Mouse (Mus musculus): Measurements from ENCODE around the gene Il2rb.

Il2rb gene

DNA sequence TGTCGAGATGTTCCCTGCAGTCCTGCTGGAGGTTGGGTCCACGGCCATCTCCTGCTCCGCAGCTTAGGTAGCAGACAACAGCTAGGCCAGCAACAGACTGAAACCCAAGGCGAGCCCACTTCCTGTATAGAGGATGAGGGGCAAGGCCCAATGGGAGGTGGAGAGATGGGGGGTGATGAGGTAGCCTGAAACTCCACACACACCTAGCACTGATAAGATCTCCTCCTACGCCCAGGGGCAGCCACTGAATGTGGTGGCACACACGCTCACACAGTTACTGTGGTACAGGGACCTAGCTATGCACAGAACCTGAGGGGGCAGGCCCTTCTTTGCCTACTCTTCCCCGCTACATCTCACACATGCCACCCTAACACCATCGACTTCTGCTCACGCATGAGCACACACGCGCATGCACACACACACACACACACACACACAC, at the start of gene Il2rb:
Gene Il2rb, minus strand, starts transcription at position 304 of the 439 bp plus-strand sequence.
- DNase-seq (ENCODE audit: low spot score): no peak

- DNase-seq (ENCODE audit: low spot score): peak; percentile 28
Observed at GRCm38 (mm10) chr15:78544561-78545001, 49.5 kb upstream of the Il2rb start, which contains the start of gene Sstr3. TSS of gene Sstr3 (minus strand) at chr15:78544685.

- no peak for DNase-seq (ENCODE audit: low spot score)
Observed at GRCm38 (mm10) chr15:78544041-78544440, 49.0 kb upstream of the Il2rb start.

- no peak for DNase-seq (ENCODE audit: low spot score)
Observed at GRCm38 (mm10) chr15:78542767-78543303, 47.8 kb upstream of the Il2rb start.

- no peak for DNase-seq (ENCODE audit: low spot score)
Observed at GRCm38 (mm10) chr15:78542098-78542766, 47.2 kb upstream of the Il2rb start.

DNA sequence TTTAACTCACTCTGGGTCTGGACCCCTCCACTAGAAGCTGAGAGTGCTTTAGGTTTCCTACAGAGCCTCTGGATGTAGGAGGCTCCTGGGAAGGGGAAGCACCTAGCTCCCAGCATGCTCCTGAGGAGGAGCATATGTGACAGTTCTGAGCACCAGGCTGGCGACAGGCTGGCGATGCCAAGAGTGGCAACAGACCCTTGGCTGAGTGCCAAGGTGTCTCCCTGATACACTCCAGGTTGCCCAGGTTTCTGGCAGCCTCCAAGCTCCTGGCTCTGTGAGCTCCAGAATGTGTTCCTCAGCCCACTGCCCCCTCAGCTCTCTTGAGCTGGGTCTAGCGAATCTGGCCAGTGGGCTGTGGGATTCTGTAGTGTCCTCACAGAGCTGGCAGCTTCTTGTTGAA, 46.5 kb upstream of the Il2rb start:
- DNase-seq (ENCODE audit: low spot score): peak; percentile 37

GRCm38 (mm10) chr15:78541036-78541435, 46.0 kb upstream of the Il2rb start:
- no peak for DNase-seq (ENCODE audit: low spot score)

- no peak for DNase-seq (ENCODE audit: low spot score)
Observed at GRCm38 (mm10) chr15:78535723-78536421, 40.8 kb upstream of the Il2rb start.

DNA sequence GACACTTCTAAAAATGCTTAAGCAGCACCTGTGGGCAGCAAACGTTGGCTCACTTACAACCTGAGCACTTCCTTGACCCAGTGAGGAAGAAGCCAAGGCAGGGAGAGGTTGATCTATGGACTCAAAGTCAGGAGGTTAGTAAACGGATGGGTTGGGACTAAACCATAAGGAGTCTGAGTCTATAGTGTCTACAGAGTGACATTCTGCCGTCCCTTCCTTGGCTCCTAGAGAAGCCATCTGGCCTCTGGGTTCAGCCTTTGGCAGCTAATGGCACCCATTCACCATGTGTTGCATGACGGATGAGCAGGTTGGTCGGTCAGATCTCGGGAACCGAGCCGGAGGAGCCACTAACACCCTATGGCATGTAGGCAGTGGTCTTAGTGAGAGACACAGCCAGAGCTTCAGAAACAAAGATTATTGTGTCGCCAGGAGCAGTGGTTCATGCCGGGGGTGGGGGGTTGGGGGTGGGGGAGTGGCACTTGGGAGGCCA, 38.3 kb upstream of the Il2rb start:
- no peak for DNase-seq (ENCODE audit: low spot score)

- DNase-seq (ENCODE audit: low spot score): no peak
Observed at GRCm38 (mm10) chr15:78532566-78533345, 37.7 kb upstream of the Il2rb start.

DNA sequence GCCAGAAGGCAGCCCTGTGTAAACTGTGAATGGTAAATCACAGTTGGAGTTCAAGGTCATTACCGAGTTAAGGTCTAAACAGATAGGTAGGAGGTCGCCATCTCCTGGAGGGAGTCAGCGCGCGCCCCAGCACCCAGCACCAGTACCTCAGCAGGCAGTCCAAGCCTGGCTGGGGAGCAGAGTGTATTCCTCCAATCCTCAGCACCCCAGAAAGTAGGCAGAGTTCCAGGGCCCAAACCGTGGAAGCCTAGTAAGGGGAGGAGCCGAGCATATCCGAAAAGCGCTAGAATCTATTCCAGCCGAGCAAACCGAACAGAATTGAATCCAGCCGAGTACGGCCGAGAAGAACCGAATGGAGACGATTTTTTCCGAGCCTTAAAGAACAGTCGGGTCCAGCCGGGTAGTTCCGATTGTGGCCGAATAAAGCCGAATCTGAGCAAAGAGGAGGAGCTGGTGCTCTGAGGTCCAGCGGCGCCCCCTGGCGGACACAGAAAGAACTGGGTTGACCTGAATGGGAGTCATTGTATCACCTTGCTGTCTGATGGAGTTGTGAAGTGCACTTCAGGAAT, 36.9 kb upstream of the Il2rb start:
- DNase-seq (ENCODE audit: low spot score): peak; percentile 100

DNA sequence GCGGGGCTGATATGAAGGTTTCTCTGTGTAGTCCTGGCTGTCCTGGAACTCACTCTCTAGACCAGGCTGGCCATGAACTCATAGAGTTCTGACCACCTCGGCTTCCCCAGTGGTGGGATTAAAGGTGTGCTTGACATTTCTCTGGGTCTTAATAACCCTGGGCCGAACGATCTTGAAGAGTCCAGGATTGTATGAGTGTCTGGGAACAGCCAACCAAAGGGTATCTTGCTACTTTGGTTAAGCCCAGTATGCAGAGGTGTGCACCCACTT, 36.3 kb upstream of the Il2rb start:
- DNase-seq (ENCODE audit: low spot score): no peak

DNA sequence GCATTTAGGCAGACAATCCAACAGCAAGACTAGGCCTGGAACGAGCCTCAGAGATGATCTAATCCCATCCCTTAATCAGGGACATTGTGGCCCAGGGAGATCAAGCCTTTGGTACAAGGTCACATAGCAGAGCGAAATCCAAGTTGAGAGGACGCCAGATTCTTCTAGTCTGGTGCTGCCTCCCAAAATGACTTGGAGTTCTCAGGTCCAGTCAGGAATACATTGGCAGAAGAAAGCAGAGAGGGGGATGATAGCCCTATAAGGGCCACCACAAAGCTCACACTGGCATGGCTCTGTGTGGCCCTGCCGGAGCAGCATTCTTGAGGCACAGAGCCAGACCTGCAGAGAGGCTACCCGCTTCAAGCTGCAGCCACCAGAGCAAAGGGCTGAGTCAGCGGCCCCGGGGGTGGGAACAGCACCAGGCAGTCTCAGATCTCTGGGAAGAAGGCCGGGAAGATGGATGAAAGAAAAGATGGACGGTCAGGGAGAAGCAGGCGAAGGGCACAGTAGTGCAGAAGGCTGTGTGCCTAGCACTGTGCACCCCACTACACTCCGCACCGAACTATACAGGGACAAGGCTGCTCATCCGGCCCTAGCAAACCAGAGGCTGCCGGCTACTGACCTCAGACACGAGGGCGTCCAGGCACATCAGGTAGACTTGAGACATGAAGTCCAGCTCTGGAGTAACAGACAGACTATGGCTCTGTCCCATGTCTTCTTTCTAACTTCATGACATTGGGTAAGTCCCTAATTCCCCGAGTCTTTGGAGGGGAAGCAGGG, 35.8 kb upstream of the Il2rb start, which contains the start of gene C1qtnf6:
Gene C1qtnf6, minus strand, starts transcription at position 746 of the 780 bp plus-strand sequence.
- no peak for DNase-seq (ENCODE audit: low spot score)

- no peak for DNase-seq (ENCODE audit: low spot score)
Observed at GRCm38 (mm10) chr15:78530141-78530540, 35.1 kb upstream of the Il2rb start.

- DNase-seq (ENCODE audit: low spot score): peak; percentile 79
Observed at GRCm38 (mm10) chr15:78529428-78529990, 34.4 kb upstream of the Il2rb start.

- DNase-seq (ENCODE audit: low spot score): no peak
Observed at GRCm38 (mm10) chr15:78528726-78529411, 33.8 kb upstream of the Il2rb start.

DNA sequence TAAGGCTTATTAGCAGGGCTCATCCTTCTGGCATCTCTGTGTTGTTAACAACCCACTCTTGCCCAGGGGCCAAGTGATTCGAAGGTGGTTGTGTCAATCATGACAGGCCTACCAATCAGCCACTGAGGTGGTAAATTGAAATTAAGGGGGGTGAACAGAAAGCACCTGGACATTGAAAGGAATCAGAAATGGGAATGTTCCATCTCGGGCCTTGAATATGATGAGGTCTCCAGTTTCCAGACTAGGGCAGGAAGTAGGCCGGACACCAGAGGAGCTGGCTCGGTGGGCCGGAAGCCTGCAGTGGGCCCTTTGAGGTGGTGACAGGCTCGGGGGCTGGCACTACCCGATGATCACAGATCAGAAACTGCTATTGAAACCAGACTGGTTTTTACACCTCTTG, 32.9 kb upstream of the Il2rb start:
- DNase-seq (ENCODE audit: low spot score): peak; percentile 74

- no peak for DNase-seq (ENCODE audit: low spot score)
Observed at GRCm38 (mm10) chr15:78524163-78524562, 29.1 kb upstream of the Il2rb start.

DNA sequence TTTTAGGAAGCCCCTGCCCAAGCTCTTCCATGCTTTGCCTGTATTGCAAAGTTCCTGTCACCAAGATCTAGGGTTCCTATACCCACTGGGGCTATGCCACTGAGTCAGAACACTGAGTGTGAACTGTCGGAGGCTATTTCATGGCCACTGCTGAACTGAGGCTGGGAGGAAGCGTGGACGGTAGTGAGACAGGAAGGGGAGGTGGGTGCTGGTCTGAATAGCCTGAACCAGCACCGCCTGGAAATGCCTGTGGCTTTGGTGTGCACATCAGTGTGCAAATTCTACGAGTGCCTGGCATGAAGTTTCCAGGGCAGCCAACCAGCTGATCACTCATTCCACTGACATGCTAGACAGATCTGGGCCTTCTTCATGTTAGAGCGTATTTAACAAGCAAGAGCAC, 26.8 kb upstream of the Il2rb start:
- DNase-seq (ENCODE audit: low spot score): no peak

DNA sequence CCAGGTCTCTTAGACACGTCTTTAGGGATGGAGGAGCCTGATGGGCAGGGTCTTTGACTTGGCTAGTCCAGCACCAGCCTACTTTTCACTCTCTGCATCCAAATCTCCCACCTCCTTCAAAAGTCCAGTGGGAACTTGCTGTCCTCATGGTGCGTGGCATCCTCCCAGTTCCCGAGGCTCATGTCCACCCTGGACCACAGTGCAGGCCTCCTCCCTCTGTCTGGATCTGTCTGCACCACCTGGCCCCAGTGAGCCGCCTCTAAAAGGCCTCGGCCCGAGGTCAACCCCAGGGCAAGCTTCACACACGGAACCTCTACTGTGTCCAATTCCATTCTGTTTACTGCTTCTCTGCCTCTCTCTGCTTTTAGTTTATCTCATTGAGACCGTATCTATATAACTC, 26.3 kb upstream of the Il2rb start:
- no peak for DNase-seq (ENCODE audit: low spot score)

All from layer of hippocampus, adult 11-12 months (tissue).